Mouse (Mus musculus) activated CD4-positive, CD25-positive, alpha-beta regulatory T cell, adult 4 months (primary cell): ENCODE measurements around the gene Gmfg. TPM values are rescaled to one million over a fixed set of nuclear protein-coding genes. Genes with fewer than 3 reads are reported as not detected.

Source experiments
- ATAC-seq: one replicate; pipeline ENCODE4 v1.8.0; 2017
- polyA plus RNA-seq, 2 experiments: library from polyadenylated mRNA; unstranded; fragments of 100-300 nt; shearing (Covaris generic); gene quantifications; one replicate each; pipeline ENCODE4 v1.2.1; 2017

Gmfg gene
- polyA plus RNA-seq, 2 experiments from 2014 or later = 694 to 773 TPM

GRCm38 (mm10) chr7:28488030-28488491 is 50.8 kb downstream of the Gmfg start:
- ATAC-seq = no peak

GRCm38 (mm10) chr7:28490410-28490809 is 53.2 kb downstream of the Gmfg start:
- no peak for ATAC-seq

DNA sequence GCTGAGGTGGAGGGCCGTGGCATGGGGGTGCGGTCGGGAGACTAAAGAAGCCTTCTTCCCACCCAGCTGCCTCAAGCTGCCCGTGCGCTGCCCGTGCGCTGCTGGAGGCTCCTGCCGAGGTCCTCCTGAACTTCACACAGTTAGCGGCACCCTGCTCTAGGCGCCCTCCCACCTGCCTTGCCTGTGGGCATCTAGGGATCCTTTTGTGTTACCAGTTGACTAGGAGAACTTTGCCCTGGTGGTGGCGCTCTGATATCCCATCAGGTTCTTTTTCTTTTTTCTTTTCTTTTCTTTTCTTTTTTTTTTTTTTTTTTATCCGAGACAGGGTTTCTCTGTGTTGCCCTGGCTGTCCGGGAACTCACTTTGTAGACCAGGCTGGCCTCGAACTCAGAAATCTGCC is 53.7 kb downstream of the Gmfg start:
- no peak for ATAC-seq

DNA sequence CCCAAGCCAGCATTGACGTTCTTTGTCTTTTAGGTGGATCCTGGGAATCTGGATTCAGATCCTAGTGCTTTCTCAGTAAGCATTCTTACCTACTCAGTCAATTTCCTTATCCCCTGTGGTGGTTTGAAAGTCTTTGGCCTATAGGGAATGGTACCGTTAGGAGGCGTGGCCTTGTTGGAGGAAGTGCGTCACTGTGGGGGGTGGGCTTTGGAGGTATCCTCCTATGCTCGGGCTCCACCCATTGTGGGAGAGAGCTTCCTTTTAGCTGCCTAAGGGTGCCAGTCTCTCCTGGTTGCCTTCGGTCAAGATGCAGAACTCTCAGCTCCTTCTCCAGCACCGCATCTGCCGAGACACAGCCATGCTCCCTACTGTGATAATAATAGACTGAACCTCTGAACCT is 55.1 kb downstream of the Gmfg start:
- ATAC-seq = no peak

- no peak for ATAC-seq
Observed at GRCm38 (mm10) chr7:28495426-28495825, 58.2 kb downstream of the Gmfg start.

Other genes with a start within 250 kb of the Gmfg start
- gene Eid2, start 169.6 kb upstream of the Gmfg start, polyA plus RNA-seq = under 1 TPM; 0.36 to 0.48 TPM
- 1 to 10 TPM; 1.0 to 1.1 TPM for gene Eid2b, start 159.7 kb upstream of the Gmfg start, polyA plus RNA-seq
- not detected for gene Selenov, start 146.3 kb upstream of the Gmfg start, polyA plus RNA-seq
- gene Dll3, start 135.2 kb upstream of the Gmfg start, polyA plus RNA-seq = under 1 TPM in 1 of 2 experiments, not detected in 1; 0.17 TPM
- 10 to 100 TPM; 31.2 to 41.1 TPM for gene Timm50, start 125.4 kb upstream of the Gmfg start, polyA plus RNA-seq
- 100 to 1,000 TPM in 1 of 2 experiments, 10 to 100 TPM in 1; 68.7 to 110 TPM for gene Supt5, start 98.7 kb upstream of the Gmfg start, polyA plus RNA-seq
- gene Rps16, start 86.8 kb upstream of the Gmfg start, polyA plus RNA-seq = 1,000 to 10,000 TPM; 1,380 to 1,513 TPM
- gene Plekhg2, start 64.8 kb upstream of the Gmfg start, polyA plus RNA-seq = 10 to 100 TPM; 61.5 to 70.3 TPM
- 100 to 1,000 TPM; 107 to 125 TPM for gene Zfp36, start 57.2 kb upstream of the Gmfg start, polyA plus RNA-seq
- gene Med29, start 44.7 kb upstream of the Gmfg start, polyA plus RNA-seq = 10 to 100 TPM; 29.7 to 30.6 TPM
- 10 to 100 TPM; 49.2 to 65.4 TPM for gene Paf1, start 44.5 kb upstream of the Gmfg start, polyA plus RNA-seq
- gene Lrfn1, start 14.5 kb downstream of the Gmfg start, polyA plus RNA-seq = not detected
- gene Ifnl2, start 73.0 kb downstream of the Gmfg start, polyA plus RNA-seq = not detected
- not detected for gene Ifnl3, start 85.4 kb downstream of the Gmfg start, polyA plus RNA-seq
- not detected for gene Sycn, start 103.4 kb downstream of the Gmfg start, polyA plus RNA-seq
- not detected for gene Nccrp1, start 109.8 kb downstream of the Gmfg start, polyA plus RNA-seq
- gene Samd4b, start 160.7 kb downstream of the Gmfg start, polyA plus RNA-seq = 1 to 10 TPM; 6.2 to 7.4 TPM
- 1 to 10 TPM; 2.3 to 2.8 TPM for gene Pak4, start 160.7 kb downstream of the Gmfg start, polyA plus RNA-seq
- gene Acp7, start 193.9 kb downstream of the Gmfg start, polyA plus RNA-seq = not detected